Mouse (Mus musculus) lung, postnatal 0 days (tissue): ENCODE measurements around the gene Adrb1. TPM values are rescaled to one million over a fixed set of nuclear protein-coding genes. Genes with fewer than 3 reads are reported as not detected.
"Not testable (repeated sequence)": the region's sequence is repeated elsewhere in the genome, so short reads cannot be mapped to it uniquely, and the experiment has no call there.

Experiments
- ATAC-seq: fragments of 200-750 bp; cut with Nextera tagmentation; 2 replicates; pipeline ENCODE4 v1.8.0; 2017; ENCODE audit warnings: moderate library complexity
- DNase-seq: peaks from one replicate; pipeline ENCODE4 v3.0.0-alpha.2; 2016; ENCODE audit warnings: low spot score
- H3K27ac ChIP-seq: fragments of 300-500 bp; sonication (generic); 2 replicates; pipeline ENCODE4 v1.5.1; 2014; ENCODE audit warnings: antibody characterized with exemption, mild to moderate bottlenecking, low read length, mixed read lengths
- H3K27me3 ChIP-seq: fragments of 300-500 bp; sonication (generic); replicated peaks from 2 replicates; pipeline ENCODE4 v1.6.1; 2014; ENCODE audit warnings: low read length, mixed read lengths; ENCODE audit not compliant: insufficient read depth
- H3K36me3 ChIP-seq: fragments of 300-500 bp; sonication (generic); 2 replicates; pipeline ENCODE4 v1.6.1; 2014; ENCODE audit warnings: low read length, mixed read lengths; ENCODE audit not compliant: insufficient read depth
- H3K4me1 ChIP-seq: fragments of 300-500 bp; sonication (generic); 2 replicates; pipeline ENCODE4 v1.6.1; 2014; ENCODE audit warnings: antibody characterized with exemption, low read depth, low read length, mixed read lengths; ENCODE audit not compliant: insufficient read depth
- H3K4me2 ChIP-seq: fragments of 300-500 bp; sonication (generic); replicated peaks from 2 replicates; pipeline ENCODE4 v1.6.1; 2014; ENCODE audit warnings: low read depth, mild to moderate bottlenecking, low read length, moderate library complexity, mixed read lengths
- H3K4me3 ChIP-seq: fragments of 300-500 bp; sonication (generic); 2 replicates; pipeline ENCODE4 v1.5.1; 2014; ENCODE audit warnings: low read depth, low read length
- H3K9ac ChIP-seq: fragments of 300-500 bp; sonication (generic); replicated peaks from 2 replicates; pipeline ENCODE4 v1.6.1; 2014; ENCODE audit warnings: low read depth, mild to moderate bottlenecking
- H3K9me3 ChIP-seq: fragments of 300-500 bp; sonication (generic); 2 replicates; pipeline ENCODE4 v1.6.1; 2016; ENCODE audit warnings: low read length, mixed read lengths
- CTCF ChIP-seq: IDR thresholded peaks from 2 replicates; pipeline ENCODE4 v1.5.1; 2016; ENCODE audit warnings: antibody characterized with exemption, mild to moderate bottlenecking
- EP300 ChIP-seq: IDR thresholded peaks from 2 replicates; pipeline ENCODE4 v1.6.1; 2016; ENCODE audit warnings: antibody characterized with exemption, mild to moderate bottlenecking, control low read depth
- WGBS: fragments of 180-500 bp; shearing (Covaris S2); extraction: QIAGEN DNeasy Blood & Tissue Kit; methylation state at CpG from one replicate; pipeline ENCODE4 v1.1.7; 2014; 5-methylcytosine and 5-hydroxymethylcytosine counted together
- polyA plus RNA-seq: library from polyadenylated mRNA; unstranded; fragments of >200 nt; fragmentation: Nextera tagmentation; extraction: Ambion mirVana; gene quantifications from 2 replicates; pipeline ENCODE4 v1.2.1, GENCODE M21; 2015

Gene Adrb1
- polyA plus RNA-seq, 1 experiment from 2014 or later: 12.6 TPM

DNA sequence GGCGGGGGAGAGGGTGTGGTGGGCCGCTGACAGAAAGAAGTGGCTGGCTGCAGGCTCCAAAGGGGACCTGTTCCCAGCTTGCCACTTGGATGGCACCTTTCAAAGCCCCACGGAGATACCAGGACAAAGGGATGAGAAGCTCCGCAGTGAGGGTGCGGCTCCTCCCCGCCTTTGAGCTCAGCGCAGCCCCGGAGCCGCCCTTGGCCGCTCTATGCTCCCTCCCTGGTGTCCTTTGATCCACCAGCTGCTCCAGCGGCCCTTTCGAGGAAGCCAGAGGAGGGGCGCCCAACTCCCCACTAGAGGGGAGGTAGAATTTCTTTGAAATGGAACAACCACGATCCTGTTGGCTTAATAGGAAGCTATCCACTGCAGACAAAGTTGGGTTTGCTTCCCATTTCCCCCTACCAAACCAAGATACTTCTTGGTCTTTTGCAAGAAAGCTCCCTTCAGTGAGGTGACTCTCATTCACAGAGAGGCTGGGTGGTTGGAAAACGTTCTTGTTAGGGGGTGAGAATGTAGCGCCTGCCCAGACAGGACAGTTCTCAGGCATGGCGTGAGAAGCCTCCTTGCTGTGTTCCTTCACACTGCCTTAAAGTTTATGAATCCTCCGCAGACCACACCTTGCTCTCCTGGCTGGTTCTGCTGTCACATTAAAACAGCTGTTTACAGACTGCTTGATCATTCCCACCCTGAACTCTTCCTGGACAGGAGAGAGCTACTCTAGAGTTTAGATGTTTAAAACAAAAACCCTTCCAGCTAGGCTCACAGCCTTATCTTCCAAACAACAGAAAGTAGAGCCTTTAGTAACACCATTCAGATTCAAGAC, 54.1 kb downstream of the Adrb1 start:
- peaks cover 19% of the 10 kb centered on the region; the same call in 1 of the 2 replicates for H3K4me1 ChIP-seq
- no peak overlapping the region for H3K27ac ChIP-seq
- 0 out of 2 replicates have a peak overlapping the region, but pooled peaks have one; percentile 36 for H3K9ac ChIP-seq
- H3K4me3 ChIP-seq: peak overlapping the region; percentile 24
- 6% methylated on average over 17 of the region's 18 CpGs for WGBS
- H3K36me3 ChIP-seq: no peaks in the 10 kb centered on the region
- no peaks in the 10 kb centered on the region for H3K9me3 ChIP-seq
- TF ChIP-seq EP300 (no peak), CTCF (0 out of 2 replicates have a peak, but pooled peaks have one; percentile 2)
- ATAC-seq: peak; percentile 43
- H3K4me2 ChIP-seq: peak overlapping the region; percentile 60
- no peaks in the 10 kb centered on the region for H3K27me3 ChIP-seq
- peak; percentile 66 for DNase-seq

DNA sequence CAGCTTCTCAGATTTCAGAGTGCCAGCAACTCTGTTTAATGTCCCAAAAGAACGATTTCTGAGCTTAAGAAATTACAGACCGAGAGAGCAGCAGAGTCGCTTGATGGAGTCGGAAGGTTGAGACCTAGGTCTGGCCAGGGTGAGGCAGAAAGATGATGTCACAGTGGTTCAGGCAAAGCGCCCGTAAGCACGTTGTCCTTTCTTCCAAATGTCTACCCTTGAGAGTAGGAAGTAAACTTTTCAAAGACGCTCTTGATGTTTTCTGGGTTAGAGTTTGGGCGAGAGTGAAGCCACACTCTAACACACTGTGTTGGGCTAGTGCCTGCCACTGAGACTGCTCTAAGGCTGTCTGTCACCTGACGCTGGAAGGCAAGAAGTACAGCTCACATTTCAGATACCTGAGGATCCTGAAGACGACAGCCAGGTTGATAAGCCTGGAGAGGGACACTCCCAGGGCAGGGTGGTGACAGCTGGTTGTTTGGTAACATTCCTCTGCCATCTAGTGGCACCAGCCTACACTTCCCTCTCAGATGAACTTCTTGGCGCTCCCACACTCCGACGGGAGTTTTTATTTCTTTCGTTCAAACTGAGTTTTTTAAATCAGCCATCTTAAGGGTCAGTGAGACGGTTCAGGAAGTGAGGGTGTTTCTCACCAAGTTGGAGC, 54.9 kb downstream of the Adrb1 start:
- no peak for TF ChIP-seq EP300
- TF ChIP-seq CTCF: peak; percentile 86
- 12% methylated on average over 16 of the region's 16 CpGs for WGBS
- no peaks in the 10 kb centered on the region for H3K36me3 ChIP-seq
- ATAC-seq (peak; percentile 70), DNase-seq (peak; percentile 86)
- H3K27ac ChIP-seq: no peak overlapping the region
- no peak overlapping the region for H3K9ac ChIP-seq
- no peak overlapping the region for H3K4me3 ChIP-seq
- H3K4me2 ChIP-seq: peak overlapping the region; percentile 60
- peaks cover 19% of the 10 kb centered on the region; the same call in 1 of the 2 replicates for H3K4me1 ChIP-seq
- H3K9me3 ChIP-seq: no peaks in the 10 kb centered on the region
- no peaks in the 10 kb centered on the region for H3K27me3 ChIP-seq

DNA sequence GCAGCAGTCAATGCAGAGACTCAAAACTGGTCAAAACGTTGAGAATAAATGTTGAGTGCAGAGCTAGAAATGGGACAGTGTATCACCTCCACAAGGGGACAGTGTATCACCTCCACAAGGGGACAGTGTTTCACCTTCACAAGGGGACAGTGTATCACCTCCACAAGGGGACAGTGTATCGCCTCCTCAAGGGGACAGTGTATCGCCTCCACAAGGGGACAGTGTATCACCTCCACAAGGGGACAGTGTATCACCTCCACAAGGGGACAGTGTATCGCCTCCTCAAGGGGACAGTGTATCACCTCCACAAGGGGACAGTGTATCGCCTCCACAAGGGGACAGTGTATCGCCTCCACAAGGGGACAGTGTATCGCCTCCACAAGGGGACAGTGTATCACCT, 56.5 kb downstream of the Adrb1 start:
- peak; percentile 50 for TF ChIP-seq CTCF
- WGBS: 95% methylated on average over 7 of the region's 7 CpGs
- ATAC-seq: not testable (repeated sequence)

More for the DNA sequence above, 56.5 kb downstream of the Adrb1 start:
- not testable (repeated sequence) for H3K27me3 ChIP-seq, DNase-seq, H3K36me3 ChIP-seq, H3K9ac ChIP-seq, H3K27ac ChIP-seq, H3K4me2 ChIP-seq, H3K9me3 ChIP-seq, H3K4me3 ChIP-seq
- peaks cover 19% of the 10 kb centered on the region; the same call in 1 of the 2 replicates for H3K4me1 ChIP-seq

Other genes starting within 250 kb of the Adrb1 start
- gene Dclre1a, start 174.0 kb upstream of the Adrb1 start, polyA plus RNA-seq: 14.7 and 16.7 TPM in 2 replicates
- 15.4 and 17.6 TPM in 2 replicates for gene Nhlrc2, start 173.9 kb upstream of the Adrb1 start, polyA plus RNA-seq
- 27.9 and 29.1 TPM in 2 replicates for gene Ccdc186, start 100.0 kb downstream of the Adrb1 start, polyA plus RNA-seq
- not detected in 2 replicates for gene Tdrd1, start 104.0 kb downstream of the Adrb1 start, polyA plus RNA-seq
- gene Vwa2, start 152.1 kb downstream of the Adrb1 start, polyA plus RNA-seq: 0.48 and 0.63 TPM in 2 replicates